Mouse (Mus musculus) liver, adult 2 months (tissue): ENCODE results near the gene Toe1.

Source experiments
- CTCF ChIP-seq: fragments of 200-500 bp; IDR thresholded peaks from 2 replicates; pipeline ENCODE4 v1.5.1; 2011; ENCODE audit warnings: low read depth, low read length, control low read depth
- POLR2A ChIP-seq: fragments of 200-500 bp; IDR thresholded peaks from 2 replicates; pipeline ENCODE4 v1.6.1; 2011; ENCODE audit warnings: low read length, control low read depth; ENCODE audit not compliant: insufficient read depth; ENCODE audit errors: extremely low read depth

GRCm38 (mm10) chr4:116781366-116781765 is 26.1 kb downstream of the Toe1 start:
- TF ChIP-seq CTCF (no peak), POLR2A (no peak)
